20 mouse cellular contexts compared by ENCODE assay signal in the genomic region with DNA sequence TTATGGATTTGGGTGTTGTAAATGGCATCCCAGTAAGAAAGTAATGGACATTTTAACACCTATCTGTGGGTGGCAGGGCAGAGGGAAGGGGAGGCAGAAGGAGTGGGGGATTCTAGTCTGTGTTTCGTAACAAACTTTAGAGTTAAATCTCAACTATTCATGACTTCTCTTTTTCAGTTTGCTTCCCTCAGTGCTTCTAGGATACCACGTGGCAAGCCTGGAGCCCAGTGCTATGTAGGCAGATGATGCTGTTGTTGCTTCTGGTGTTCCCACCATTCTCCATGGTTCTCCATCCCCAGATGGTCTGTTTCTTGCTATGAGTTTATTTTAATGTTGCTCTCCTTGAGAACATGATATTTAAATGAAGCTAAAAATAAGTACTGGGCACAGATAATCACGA.
A peak's percentile ranks its signal among the peaks of the same experiment; 100 is the strongest.
DNase-seq lines count a peak whose midpoint lies in the region; ATAC-seq and TF ChIP-seq lines count a peak whose summit lies in the region.
"Had no signal": no experiment of that assay in that cellular context is flagged by ENCODE, and none has a peak within 500 bp of the region (broad histone marks: within the 10 kb centered on the region; RNA-seq: fewer than 3 reads in every experiment).

No protein-coding gene starts in this region.

- TF ChIP-seq EP300 in stomach, postnatal 0 days (optimal IDR thresholded peaks at IDR 0.05) = no peak

- H3K4me1 ChIP-seq in stomach, postnatal 0 days (replicated peaks; ENCODE audit: control insufficient read depth, insufficient read depth) = no peaks in the 10 kb centered on the region
- H3K4me1 ChIP-seq: limb, embryonic 10.5 days had no signal

- TF ChIP-seq CTCF in stomach, postnatal 0 days (IDR thresholded peaks at IDR 0.05; ENCODE audit: low read depth) = no peak

- no peak overlapping the region for H3K27ac ChIP-seq in stomach, postnatal 0 days (replicated peaks)
- H3K27ac ChIP-seq: embryonic facial prominence, embryonic 10.5 days; forebrain, embryonic 13.5 days; gastrocnemius, adult 2 months; limb, embryonic 10.5 days; macrophage had no signal

- 67% methylated on average over 3 of the region's 3 CpGs for WGBS in stomach, postnatal 0 days

- peak; percentile 12 for DNase-seq in lung, postnatal 36 days
- DNase-seq in lung, postnatal 10 days = no peak
- DNase-seq in frontal cortex, adult 2 months (ENCODE audit: extremely low spot score in 1 of 2, low spot score in 1 of 2) = peak; percentile 63 to 80
- peak; percentile 48 to 65 for DNase-seq in left cerebral cortex, adult 9 months (ENCODE audit: low spot score in 2 of 2)
- peak; percentile 53 to 73 for DNase-seq in right cerebral cortex, postnatal 36 days (ENCODE audit: low spot score in 2 of 2)
- DNase-seq in stomach, postnatal 0 days (ENCODE audit: low spot score) = no peak
- DNase-seq in adrenal gland, postnatal 10 days = no peak
- DNase-seq: cerebellum, adult 11-12 months; cerebellum, postnatal 25 days; gastrocnemius, adult 2 months; heart, adult 11 months; kidney, adult 9 months; kidney, postnatal 36 days; lung, adult 2 months; thymus, adult 2 months had no signal

- no peaks in the 10 kb centered on the region for H3K36me3 ChIP-seq in stomach, postnatal 0 days (ENCODE audit: control insufficient read depth, insufficient read depth, low read length)
- H3K36me3 ChIP-seq: embryonic facial prominence, embryonic 10.5 days; limb, embryonic 10.5 days had no signal

- H3K9ac ChIP-seq in stomach, postnatal 0 days (ENCODE audit: low read length) = no peak overlapping the region
- H3K9ac ChIP-seq: forebrain, embryonic 13.5 days had no signal

- no peaks in the 10 kb centered on the region for H3K27me3 ChIP-seq in stomach, postnatal 0 days (ENCODE audit: control insufficient read depth, insufficient read depth, low read length)

- no peaks in the 10 kb centered on the region for H3K9me3 ChIP-seq in stomach, postnatal 0 days (ENCODE audit: control insufficient read depth, low read length)
- H3K9me3 ChIP-seq: embryonic facial prominence, embryonic 10.5 days; forebrain, embryonic 13.5 days; limb, embryonic 10.5 days had no signal

- ATAC-seq in stomach, postnatal 0 days (ENCODE audit: low FRiP score, low TSS enrichment) = no peak
- ATAC-seq: forebrain, embryonic 13.5 days had no signal

- H3K4me3 ChIP-seq in stomach, postnatal 0 days (ENCODE audit: low read depth, low read length) = no peak overlapping the region
- H3K4me3 ChIP-seq: embryonic facial prominence, embryonic 10.5 days; forebrain, embryonic 13.5 days; gastrocnemius, adult 2 months; limb, embryonic 10.5 days had no signal

- H3K4me2 ChIP-seq in stomach, postnatal 0 days (replicated peaks; ENCODE audit: low read depth) = no peak overlapping the region
- H3K4me2 ChIP-seq: forebrain, embryonic 13.5 days; liver, embryonic 11.5 days had no signal

Comparison
In these comparisons a context has a peak if more than half of its experiments do, and no peak if none do; other contexts are left out.
1. DNase-seq: peak in lung, postnatal 36 days (single experiment), frontal cortex, adult 2 months (2 of 2), left cerebral cortex, adult 9 months (2 of 2) and right cerebral cortex, postnatal 36 days (2 of 2); none in lung, postnatal 10 days (single experiment), stomach, postnatal 0 days (single experiment) and adrenal gland, postnatal 10 days (single experiment).